Mouse (Mus musculus) adrenal gland, postnatal 14 days (tissue): Measurements from ENCODE around the gene Naxd. TPM values are rescaled to one million over a fixed set of nuclear protein-coding genes. Genes with fewer than 3 reads are reported as not detected.
A peak's percentile ranks its signal among the peaks of the same experiment; 100 is the strongest.

Experiments used
- DNase-seq: peaks from one replicate; pipeline ENCODE4 v3.0.0; 2021; ENCODE audit warnings: mixed read lengths
- total RNA-seq: library from RNA; stranded (reverse); gene quantifications from 2 replicates; pipeline ENCODE4 v1.2.3, GENCODE M21; 2021

Gene Naxd
- total RNA-seq, 1 experiment from 2014 or later = 61.8 TPM

DNA sequence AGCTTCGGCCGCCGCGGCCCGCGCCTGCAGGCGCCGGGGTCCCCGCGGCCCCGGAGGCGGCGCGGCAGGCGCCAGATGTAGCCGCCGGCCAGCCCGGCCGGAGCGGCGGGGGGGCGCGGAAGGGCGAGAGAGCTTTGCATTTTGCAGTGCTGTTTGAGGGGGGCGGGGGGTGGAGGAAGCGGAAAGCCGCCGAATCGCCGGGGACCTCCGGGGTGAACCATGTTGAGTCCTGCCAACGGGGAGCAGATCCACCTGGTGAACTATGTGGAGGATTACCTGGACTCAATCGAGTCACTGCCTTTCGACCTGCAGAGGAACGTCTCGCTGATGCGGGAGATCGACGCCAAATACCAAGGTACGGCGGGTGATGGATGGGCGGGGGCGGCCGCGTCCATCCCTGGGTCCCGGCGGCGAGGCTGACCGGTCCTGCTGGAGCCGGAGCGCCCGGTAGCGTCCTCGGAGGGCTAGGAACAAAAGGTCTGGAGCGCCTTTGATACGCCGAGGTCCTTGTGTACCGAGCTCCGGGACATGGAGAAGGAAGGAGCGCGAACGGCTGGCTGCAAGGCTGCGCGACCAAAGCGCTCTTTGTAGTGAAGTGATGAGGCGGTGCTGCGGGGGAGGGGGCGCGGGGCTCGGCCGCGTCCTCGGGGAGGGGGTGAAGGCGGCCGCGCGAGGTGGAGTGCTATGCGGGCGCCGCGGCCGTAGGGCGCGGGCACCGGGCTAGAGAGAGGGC is 59.6 kb downstream of the Naxd start:
- DNase-seq = peak; percentile 71

- DNase-seq = peak; percentile 61
These were observed 60.1 kb downstream of the Naxd start for GRCm38 (mm10) chr8:11557424-11557767.

DNA sequence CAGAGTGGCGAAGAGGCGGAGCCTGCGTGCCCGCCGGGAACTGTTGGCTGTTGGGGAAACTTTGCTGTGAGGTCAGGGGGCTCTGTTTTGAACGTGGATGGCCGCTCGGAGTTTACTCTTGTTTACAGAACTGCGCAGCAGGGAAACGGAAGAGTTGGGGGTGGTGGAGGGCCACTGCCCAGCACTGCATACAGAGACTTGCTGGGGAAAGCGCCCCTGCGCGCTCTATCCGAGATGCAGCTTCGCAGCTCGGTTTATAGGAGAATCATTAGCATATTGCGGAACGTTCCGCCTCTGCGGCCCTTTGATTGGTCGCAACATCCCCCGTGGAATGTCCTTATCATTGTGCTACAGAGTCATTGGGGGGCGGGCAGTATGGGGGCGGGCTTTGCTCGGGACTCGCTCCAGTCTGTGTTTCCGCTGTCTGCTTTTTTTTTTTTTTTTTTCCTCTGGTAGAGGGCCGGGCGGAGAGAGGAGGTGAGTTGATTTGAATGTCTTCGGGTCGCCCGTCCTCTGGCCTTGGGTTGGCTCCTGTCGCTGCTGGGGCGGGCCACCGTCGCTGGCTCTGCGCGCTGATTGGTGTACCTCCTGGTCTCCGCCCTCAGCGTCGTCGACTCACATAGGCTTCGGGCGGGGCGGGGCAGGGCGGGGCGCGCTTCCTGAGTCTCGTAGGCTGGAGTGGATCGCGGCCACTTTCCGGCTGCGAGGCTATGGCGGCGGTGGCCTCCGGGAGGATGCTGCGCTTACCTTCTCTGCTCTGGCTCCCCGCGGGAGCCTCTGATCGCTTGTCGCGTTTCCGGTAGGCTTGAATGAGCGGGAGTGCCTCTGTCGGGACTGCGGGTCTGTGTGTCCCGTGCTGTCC is 60.7 kb downstream of the Naxd start:
- peak; percentile 98 for DNase-seq

DNA sequence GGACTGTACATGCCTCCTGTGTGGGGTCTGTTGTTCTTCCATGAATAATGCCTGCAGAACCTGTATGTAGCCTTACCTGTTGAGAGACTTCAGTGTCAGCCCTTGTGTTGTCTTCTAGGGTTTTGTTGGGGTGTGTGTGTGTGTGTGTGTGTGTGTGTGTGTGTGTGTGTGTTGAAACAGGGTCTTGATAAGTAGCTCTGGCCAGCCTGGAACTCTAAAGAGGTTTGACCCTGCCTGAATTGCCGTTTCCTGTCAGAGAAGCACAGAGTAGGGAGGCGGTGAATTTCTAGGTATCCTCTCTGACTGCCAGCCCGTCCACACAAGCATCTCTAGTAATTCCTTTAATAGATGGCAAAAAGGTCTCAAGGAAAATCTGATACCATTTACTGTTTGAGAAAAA is 62.2 kb downstream of the Naxd start:
- no peak for DNase-seq

DNA sequence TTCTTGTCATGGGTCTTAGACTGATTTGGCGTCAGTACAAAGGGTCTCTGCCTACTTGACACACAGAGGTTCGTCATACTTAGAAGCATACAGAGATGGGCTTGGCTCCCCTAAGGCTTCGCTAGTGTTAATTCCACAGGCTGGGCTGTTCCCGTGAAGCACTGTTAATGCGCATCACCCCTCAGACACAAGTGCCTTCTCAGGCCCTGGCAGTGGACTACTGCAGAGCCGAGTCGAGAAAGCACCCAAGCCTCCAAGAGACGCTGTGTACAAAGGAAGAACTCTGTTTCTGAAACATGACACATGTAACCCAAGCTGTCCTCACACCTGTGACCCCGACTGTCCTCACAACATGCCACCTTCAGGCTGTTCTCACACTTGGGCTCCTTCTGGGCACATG is 62.9 kb downstream of the Naxd start:
- DNase-seq = no peak

DNA sequence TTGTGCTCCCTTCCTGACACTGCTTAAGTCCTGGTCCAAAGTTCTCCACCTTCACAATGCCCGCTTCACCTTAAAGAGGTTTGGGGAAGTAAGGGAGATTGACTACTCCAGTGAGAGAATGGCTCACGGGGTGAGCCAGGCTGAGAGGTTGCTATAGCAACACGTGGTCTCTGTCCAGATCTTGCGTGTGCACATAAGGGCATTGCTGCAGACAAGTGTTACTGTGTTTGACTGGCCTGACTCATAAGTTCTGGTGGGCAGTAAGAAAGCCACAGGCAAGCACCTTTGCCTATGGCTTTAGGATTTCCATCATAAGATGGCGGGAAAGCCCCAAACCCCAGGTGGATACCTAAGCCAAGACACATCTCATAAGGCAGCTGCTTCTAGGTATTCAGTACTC is 66.9 kb downstream of the Naxd start:
- no peak for DNase-seq

Other genes with a start within 250 kb of the Naxd start
- 341 and 356 TPM in 2 replicates for gene Col4a2, start 184.7 kb upstream of the Naxd start, total RNA-seq
- 574 and 650 TPM in 2 replicates for gene Col4a1, start 184.7 kb upstream of the Naxd start, total RNA-seq
- 6.3 and 6.9 TPM in 2 replicates for gene Rab20, start 18.8 kb upstream of the Naxd start, total RNA-seq
- gene Cars2, start 53.3 kb downstream of the Naxd start, total RNA-seq = 33.1 and 37.4 TPM in 2 replicates
- 45.4 and 50.2 TPM in 2 replicates for gene Ing1, start 58.1 kb downstream of the Naxd start, total RNA-seq
- gene Ankrd10, start 138.3 kb downstream of the Naxd start, total RNA-seq = 57.2 and 61.8 TPM in 2 replicates
- gene 1700016D06Rik, start 203.6 kb downstream of the Naxd start, total RNA-seq = not detected in 2 replicates
- 54.4 and 64.5 TPM in 2 replicates for gene Arhgef7, start 230.2 kb downstream of the Naxd start, total RNA-seq